Mouse (Mus musculus): ENCODE measurements around the gene Hdac9. TPM values are rescaled to one million over a fixed set of nuclear protein-coding genes. Genes with fewer than 3 reads are reported as not detected.
A peak's percentile ranks its signal among the peaks of the same experiment; 100 is the strongest.

Gene Hdac9
- polyA plus RNA-seq, 1 experiment from 2014 or later: 17.0 TPM

GRCm38 (mm10) chr12:34637238-34638124, 279.4 kb downstream of the Hdac9 start:
- no peaks in the 10 kb centered on the region for H3K27me3 ChIP-seq (ENCODE audit: control insufficient read depth, insufficient read depth, low read length)
- no peaks in the 10 kb centered on the region for H3K36me3 ChIP-seq (ENCODE audit: control insufficient read depth, insufficient read depth, low read length)
- H3K4me1 ChIP-seq (ENCODE audit: control insufficient read depth, insufficient read depth, low read length): no peaks in the 10 kb centered on the region
- no peaks in the 10 kb centered on the region for H3K9me3 ChIP-seq (ENCODE audit: control insufficient read depth, low read length)
- no peak overlapping the region for H3K27ac ChIP-seq (replicated peaks; ENCODE audit: low read depth, low read length)
- 67% methylated on average over 16 of the region's 16 CpGs for WGBS
- DNase-seq (no peak), ATAC-seq (ENCODE audit: low FRiP score, low TSS enrichment) (peak; percentile 19; the same call in 1 of the 2 replicates)
- H3K4me2 ChIP-seq (ENCODE audit: low read length): no peak overlapping the region
- no peak overlapping the region for H3K9ac ChIP-seq (replicated peaks; ENCODE audit: low read length)
- no peak overlapping the region for H3K4me3 ChIP-seq (replicated peaks; ENCODE audit: low read depth, low read length)

- Histone ChIP-seq H3K4me2 (ENCODE audit: low read length) (no peak overlapping the region), H3K4me3 (replicated peaks; ENCODE audit: low read depth, low read length) (no peak overlapping the region), H3K9me3 (ENCODE audit: control insufficient read depth, low read length) (no peaks in the 10 kb centered on the region), H3K36me3 (ENCODE audit: control insufficient read depth, insufficient read depth, low read length) (no peaks in the 10 kb centered on the region), H3K27me3 (ENCODE audit: control insufficient read depth, insufficient read depth, low read length) (no peaks in the 10 kb centered on the region), H3K9ac (replicated peaks; ENCODE audit: low read length) (no peak overlapping the region), H3K4me1 (ENCODE audit: control insufficient read depth, insufficient read depth, low read length) (no peaks in the 10 kb centered on the region), H3K27ac (replicated peaks; ENCODE audit: low read depth, low read length) (no peak overlapping the region)
- 86% methylated on average over 5 of the region's 5 CpGs for WGBS
- DNase-seq (no peak), ATAC-seq (ENCODE audit: low FRiP score, low TSS enrichment) (no peak)
Measured at GRCm38 (mm10) chr12:34619101-34619500, 297.8 kb downstream of the Hdac9 start.

GRCm38 (mm10) chr12:34618321-34618720, 298.6 kb downstream of the Hdac9 start:
- Histone ChIP-seq H3K27ac (replicated peaks; ENCODE audit: low read depth, low read length) (no peak overlapping the region), H3K9me3 (ENCODE audit: control insufficient read depth, low read length) (no peaks in the 10 kb centered on the region)

GRCm38 (mm10) chr12:34617836-34618235, 299.1 kb downstream of the Hdac9 start:
- DNase-seq: peak; percentile 16
- H3K9ac ChIP-seq (replicated peaks; ENCODE audit: low read length): no peak overlapping the region

More at GRCm38 (mm10) chr12:34618321-34618720, 298.6 kb downstream of the Hdac9 start:
- Histone ChIP-seq H3K36me3 (ENCODE audit: control insufficient read depth, insufficient read depth, low read length) (no peaks in the 10 kb centered on the region), H3K4me1 (ENCODE audit: control insufficient read depth, insufficient read depth, low read length) (no peaks in the 10 kb centered on the region), H3K4me2 (ENCODE audit: low read length) (no peak overlapping the region), H3K27me3 (ENCODE audit: control insufficient read depth, insufficient read depth, low read length) (no peaks in the 10 kb centered on the region), H3K4me3 (replicated peaks; ENCODE audit: low read depth, low read length) (no peak overlapping the region), H3K9ac (replicated peaks; ENCODE audit: low read length) (no peak overlapping the region)
- WGBS: 74% methylated on average over 3 of the region's 3 CpGs
- no peak for ATAC-seq (ENCODE audit: low FRiP score, low TSS enrichment)
- DNase-seq: peak; percentile 52

GRCm38 (mm10) chr12:34614796-34615195, 302.1 kb downstream of the Hdac9 start:
- no peaks in the 10 kb centered on the region for H3K27me3 ChIP-seq (ENCODE audit: control insufficient read depth, insufficient read depth, low read length)
- H3K27ac ChIP-seq (replicated peaks; ENCODE audit: low read depth, low read length): no peak overlapping the region
- no peaks in the 10 kb centered on the region for H3K36me3 ChIP-seq (ENCODE audit: control insufficient read depth, insufficient read depth, low read length)
- no peak overlapping the region for H3K4me3 ChIP-seq (replicated peaks; ENCODE audit: low read depth, low read length)
- no peaks in the 10 kb centered on the region for H3K9me3 ChIP-seq (ENCODE audit: control insufficient read depth, low read length)
- H3K4me1 ChIP-seq (ENCODE audit: control insufficient read depth, insufficient read depth, low read length): no peaks in the 10 kb centered on the region
- no peak for ATAC-seq (ENCODE audit: low FRiP score, low TSS enrichment)
- H3K4me2 ChIP-seq (ENCODE audit: low read length): no peak overlapping the region
- WGBS: 76% methylated on average over 5 of the region's 5 CpGs
- DNase-seq: no peak
- no peak overlapping the region for H3K9ac ChIP-seq (replicated peaks; ENCODE audit: low read length)

More at GRCm38 (mm10) chr12:34617836-34618235, 299.1 kb downstream of the Hdac9 start:
- H3K4me1 ChIP-seq (ENCODE audit: control insufficient read depth, insufficient read depth, low read length): no peaks in the 10 kb centered on the region
- H3K27ac ChIP-seq (replicated peaks; ENCODE audit: low read depth, low read length): no peak overlapping the region
- H3K9me3 ChIP-seq (ENCODE audit: control insufficient read depth, low read length): no peaks in the 10 kb centered on the region
- no peak overlapping the region for H3K4me2 ChIP-seq (ENCODE audit: low read length)
- no peaks in the 10 kb centered on the region for H3K36me3 ChIP-seq (ENCODE audit: control insufficient read depth, insufficient read depth, low read length)
- 68% methylated on average over 10 of the region's 10 CpGs for WGBS
- no peak overlapping the region for H3K4me3 ChIP-seq (replicated peaks; ENCODE audit: low read depth, low read length)
- ATAC-seq (ENCODE audit: low FRiP score, low TSS enrichment): no peak
- no peaks in the 10 kb centered on the region for H3K27me3 ChIP-seq (ENCODE audit: control insufficient read depth, insufficient read depth, low read length)

- no peak overlapping the region for H3K9ac ChIP-seq (replicated peaks; ENCODE audit: low read length)
- 95% methylated on average over 3 of the region's 3 CpGs for WGBS
- no peaks in the 10 kb centered on the region for H3K27me3 ChIP-seq (ENCODE audit: control insufficient read depth, insufficient read depth, low read length)
Measured at GRCm38 (mm10) chr12:34612511-34612910, 304.4 kb downstream of the Hdac9 start.

GRCm38 (mm10) chr12:34604521-34604920, 312.4 kb downstream of the Hdac9 start:
- no peak overlapping the region for H3K4me3 ChIP-seq (replicated peaks; ENCODE audit: low read depth, low read length)
- no peaks in the 10 kb centered on the region for H3K36me3 ChIP-seq (ENCODE audit: control insufficient read depth, insufficient read depth, low read length)
- no peak overlapping the region for H3K4me2 ChIP-seq (ENCODE audit: low read length)
- H3K9ac ChIP-seq (replicated peaks; ENCODE audit: low read length): no peak overlapping the region
- DNase-seq (no peak), ATAC-seq (ENCODE audit: low FRiP score, low TSS enrichment) (no peak)
- no peaks in the 10 kb centered on the region for H3K27me3 ChIP-seq (ENCODE audit: control insufficient read depth, insufficient read depth, low read length)
- 89% methylated on average over 4 of the region's 4 CpGs for WGBS
- H3K27ac ChIP-seq (replicated peaks; ENCODE audit: low read depth, low read length): no peak overlapping the region
- no peaks in the 10 kb centered on the region for H3K4me1 ChIP-seq (ENCODE audit: control insufficient read depth, insufficient read depth, low read length)
- H3K9me3 ChIP-seq (ENCODE audit: control insufficient read depth, low read length): no peaks in the 10 kb centered on the region

More at GRCm38 (mm10) chr12:34612511-34612910, 304.4 kb downstream of the Hdac9 start:
- Histone ChIP-seq H3K4me3 (replicated peaks; ENCODE audit: low read depth, low read length) (no peak overlapping the region), H3K36me3 (ENCODE audit: control insufficient read depth, insufficient read depth, low read length) (no peaks in the 10 kb centered on the region), H3K27ac (replicated peaks; ENCODE audit: low read depth, low read length) (no peak overlapping the region), H3K4me1 (ENCODE audit: control insufficient read depth, insufficient read depth, low read length) (no peaks in the 10 kb centered on the region), H3K9me3 (ENCODE audit: control insufficient read depth, low read length) (no peaks in the 10 kb centered on the region), H3K4me2 (ENCODE audit: low read length) (no peak overlapping the region)
- ATAC-seq (ENCODE audit: low FRiP score, low TSS enrichment): no peak
- no peak for DNase-seq

- no peaks in the 10 kb centered on the region for H3K27me3 ChIP-seq (ENCODE audit: control insufficient read depth, insufficient read depth, low read length)
- no peak overlapping the region for H3K27ac ChIP-seq (replicated peaks; ENCODE audit: low read depth, low read length)
- no peak for DNase-seq
- H3K36me3 ChIP-seq (ENCODE audit: control insufficient read depth, insufficient read depth, low read length): no peaks in the 10 kb centered on the region
- no peak overlapping the region for H3K9ac ChIP-seq (replicated peaks; ENCODE audit: low read length)
- H3K9me3 ChIP-seq (ENCODE audit: control insufficient read depth, low read length): no peaks in the 10 kb centered on the region
- H3K4me3 ChIP-seq (replicated peaks; ENCODE audit: low read depth, low read length): no peak overlapping the region
- 94% methylated on average over 10 of the region's 10 CpGs for WGBS
- ATAC-seq (ENCODE audit: low FRiP score, low TSS enrichment): no peak
- no peak overlapping the region for H3K4me2 ChIP-seq (ENCODE audit: low read length)
- no peaks in the 10 kb centered on the region for H3K4me1 ChIP-seq (ENCODE audit: control insufficient read depth, insufficient read depth, low read length)
Measured at GRCm38 (mm10) chr12:34594167-34594793, 322.6 kb downstream of the Hdac9 start.

Measured in midbrain, embryonic 14.5 days (tissue).